Mouse (Mus musculus): Measurements from ENCODE around the gene Ripor1. TPM values are rescaled to one million over a fixed set of nuclear protein-coding genes. Genes with fewer than 3 reads are reported as not detected.
"Not testable (repeated sequence)": the region's sequence is repeated elsewhere in the genome, so short reads cannot be mapped to it uniquely, and the experiment has no call there.

The Ripor1 gene
- 10 to 100 TPM; 73.6 to 81.2 TPM for total RNA-seq (2021)
- long read RNA-seq, full-length matches to known transcripts, result 4 of 36 reads
- long read RNA-seq, partial matches to known transcripts, result 24 of 36 reads
- long read RNA-seq, other reads (novel, unspliced or antisense), result 8 of 36 reads

DNA sequence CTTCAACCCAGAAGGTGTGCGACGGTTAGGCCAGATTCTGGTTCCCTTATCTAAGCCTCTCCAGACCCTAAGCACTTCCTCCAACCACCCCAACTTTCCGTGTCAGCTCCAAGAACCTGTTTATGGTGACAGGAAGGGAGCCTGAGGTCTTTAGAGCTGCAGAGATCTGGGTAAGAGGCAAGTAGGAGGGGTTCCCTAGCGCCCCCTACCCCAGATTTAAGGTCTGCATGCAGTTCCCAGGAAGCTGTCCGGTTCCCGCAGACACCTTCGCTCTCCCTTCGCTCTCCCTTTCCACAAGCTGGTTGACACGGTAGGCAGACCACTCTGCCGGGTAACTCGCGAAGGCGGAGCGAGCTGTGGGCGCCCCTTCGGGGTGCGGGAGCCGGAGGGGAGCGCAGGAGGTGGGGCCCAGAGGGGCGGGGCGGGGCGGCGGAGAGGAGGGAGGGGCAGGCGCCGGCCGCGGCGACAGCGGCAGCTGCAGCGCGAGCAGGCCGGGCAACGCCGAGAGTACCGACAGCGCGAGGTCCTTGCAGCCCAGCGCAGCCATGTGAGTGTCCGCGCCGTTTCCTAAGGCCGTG is at the start of gene Ripor1:
TSS of gene Ripor1 (plus strand) at position 452 of the 578 bp plus-strand sequence.
- DNase-seq (ENCODE audit: low spot score in 2 of 2), result peak; percentile 77 to 84

DNA sequence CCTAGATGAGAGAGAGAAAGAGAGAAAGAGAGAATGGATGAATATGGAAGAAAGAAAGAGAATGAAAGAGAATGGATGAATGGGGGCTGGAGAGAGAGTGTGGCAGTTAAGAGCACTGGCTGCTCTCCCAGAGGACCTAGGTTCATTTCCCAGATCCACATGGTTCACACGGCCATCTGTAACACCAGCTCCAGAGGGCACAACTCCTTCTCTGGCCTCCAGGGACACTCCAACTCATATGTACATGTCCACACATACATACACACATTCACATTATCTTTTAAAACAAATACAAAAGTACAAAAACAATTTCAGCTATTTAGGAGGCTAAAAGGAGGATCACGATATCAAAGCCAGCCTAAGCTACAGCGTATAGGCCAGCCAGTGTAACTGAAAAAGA is 42.2 kb upstream of the Ripor1 start:
- no peak for DNase-seq (ENCODE audit: low spot score in 2 of 2)

DNA sequence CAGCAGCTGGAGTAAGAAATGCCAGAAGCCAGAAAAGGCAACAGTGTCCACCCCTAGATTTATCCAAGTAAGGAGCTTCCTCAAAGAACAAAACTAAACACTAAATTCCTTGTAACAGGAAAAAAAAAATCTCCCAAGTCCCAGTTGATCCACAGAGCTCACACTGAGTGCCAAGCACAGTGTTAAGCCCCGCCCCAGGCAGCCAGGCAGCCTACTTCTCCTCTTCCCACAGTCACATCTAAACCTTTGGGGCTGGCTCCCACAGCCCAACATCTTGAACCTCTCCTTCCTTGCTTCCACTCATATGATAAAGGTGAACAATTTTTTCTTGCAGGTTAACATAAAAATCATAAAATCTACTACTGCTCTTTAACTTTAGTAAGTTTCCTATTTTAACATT is 41.2 kb upstream of the Ripor1 start:
- no peak for DNase-seq (ENCODE audit: low spot score in 2 of 2)

DNA sequence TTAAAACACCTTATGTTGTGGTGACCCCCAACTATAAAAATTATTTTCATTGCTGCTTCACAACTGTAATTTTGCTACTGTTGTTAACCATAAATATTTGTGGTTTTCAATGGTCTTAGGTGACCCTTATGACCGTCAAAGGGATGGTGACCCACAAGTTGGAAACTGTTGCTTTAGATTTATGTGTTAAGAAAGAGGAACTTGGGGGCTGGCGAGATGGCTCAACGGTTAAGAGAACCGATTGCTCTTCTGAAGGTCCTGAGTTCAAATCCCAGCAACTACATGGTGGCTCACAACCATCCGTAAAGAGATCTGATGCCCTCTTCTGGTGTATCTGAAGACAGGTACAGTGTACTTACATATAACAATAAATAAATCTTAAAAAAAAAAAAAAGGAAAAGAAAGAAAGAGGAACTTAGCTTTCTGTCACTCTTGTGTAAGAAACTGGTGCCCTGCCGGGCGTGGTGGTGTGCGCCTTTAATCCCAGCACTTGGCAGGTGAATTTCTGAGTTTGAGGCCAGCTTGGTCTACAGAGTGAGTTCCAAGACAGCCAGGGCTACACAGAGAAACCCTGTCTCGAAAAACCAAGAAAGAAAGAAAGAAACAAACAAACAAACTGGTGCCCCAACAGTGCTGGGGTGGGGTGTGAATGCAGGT is 40.4 kb upstream of the Ripor1 start:
- not testable (repeated sequence) for DNase-seq (ENCODE audit: low spot score in 2 of 2)

DNA sequence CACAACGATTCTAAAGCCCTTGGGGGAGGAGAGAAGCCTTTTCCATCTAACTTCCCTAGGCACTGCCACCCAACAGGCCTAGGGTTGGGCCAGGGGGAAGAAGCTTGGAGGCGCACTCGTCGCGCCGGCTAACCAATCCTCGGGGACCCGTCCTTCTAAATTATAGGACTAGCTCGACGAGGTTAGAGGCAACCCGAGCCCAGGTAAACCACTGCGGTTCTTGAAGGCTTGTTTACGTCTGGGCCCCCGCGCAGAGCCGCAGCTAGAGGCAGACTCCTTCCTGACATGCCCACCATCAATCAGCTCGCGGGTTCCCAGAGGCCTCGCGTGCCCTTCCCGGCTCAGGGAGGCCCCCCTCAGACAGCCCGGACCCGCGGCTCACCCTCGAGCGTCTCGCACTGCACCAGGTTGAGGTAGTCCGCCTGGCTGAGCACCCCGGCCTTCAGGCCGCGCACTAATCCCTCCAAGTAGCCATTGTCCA is 39.6 kb upstream of the Ripor1 start:
- DNase-seq (ENCODE audit: low spot score in 2 of 2), result peak; percentile 60 to 69

DNA sequence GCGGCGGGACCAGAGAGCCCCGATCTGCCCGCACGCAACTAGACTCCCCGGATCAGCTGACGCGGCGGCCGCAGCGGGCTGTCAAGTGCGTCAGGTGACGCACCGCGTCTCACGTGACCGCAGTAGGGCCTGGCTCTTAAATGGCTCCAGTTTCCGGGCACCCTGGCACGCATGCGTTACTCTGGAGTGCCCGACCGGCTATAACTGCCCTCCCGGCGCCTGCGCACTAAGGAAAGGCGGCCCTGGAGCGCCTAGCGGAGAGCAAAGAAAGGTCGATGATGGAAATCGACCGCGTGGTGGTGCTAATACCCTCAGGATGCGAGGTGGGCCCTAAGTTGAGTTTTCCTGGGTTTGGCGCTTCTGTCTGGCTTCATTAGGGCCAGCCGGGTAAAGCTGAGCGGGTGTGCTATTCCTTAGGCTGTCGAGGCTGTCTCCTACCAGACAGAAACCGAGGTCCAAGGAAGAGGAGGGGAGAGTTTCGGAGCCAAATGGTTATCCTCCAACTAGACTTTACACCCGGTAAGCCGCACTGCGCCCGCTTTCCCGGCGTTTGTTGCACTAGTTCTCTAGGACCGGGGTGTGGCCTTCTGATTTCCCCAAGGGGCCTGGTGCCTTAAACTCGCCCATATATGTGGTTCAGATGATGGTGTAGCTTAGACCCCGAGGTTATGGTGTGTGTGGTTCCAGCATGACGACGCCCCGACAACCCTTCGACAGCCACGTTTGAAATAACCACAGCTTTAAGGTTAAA is 38.9 kb upstream of the Ripor1 start, which contains the start of gene Atp6v0d1:
TSS of gene Atp6v0d1 (minus strand) at position 96 of the 751 bp plus-strand sequence.
- DNase-seq (ENCODE audit: low spot score in 2 of 2), result peak; percentile 98 to 99

DNA sequence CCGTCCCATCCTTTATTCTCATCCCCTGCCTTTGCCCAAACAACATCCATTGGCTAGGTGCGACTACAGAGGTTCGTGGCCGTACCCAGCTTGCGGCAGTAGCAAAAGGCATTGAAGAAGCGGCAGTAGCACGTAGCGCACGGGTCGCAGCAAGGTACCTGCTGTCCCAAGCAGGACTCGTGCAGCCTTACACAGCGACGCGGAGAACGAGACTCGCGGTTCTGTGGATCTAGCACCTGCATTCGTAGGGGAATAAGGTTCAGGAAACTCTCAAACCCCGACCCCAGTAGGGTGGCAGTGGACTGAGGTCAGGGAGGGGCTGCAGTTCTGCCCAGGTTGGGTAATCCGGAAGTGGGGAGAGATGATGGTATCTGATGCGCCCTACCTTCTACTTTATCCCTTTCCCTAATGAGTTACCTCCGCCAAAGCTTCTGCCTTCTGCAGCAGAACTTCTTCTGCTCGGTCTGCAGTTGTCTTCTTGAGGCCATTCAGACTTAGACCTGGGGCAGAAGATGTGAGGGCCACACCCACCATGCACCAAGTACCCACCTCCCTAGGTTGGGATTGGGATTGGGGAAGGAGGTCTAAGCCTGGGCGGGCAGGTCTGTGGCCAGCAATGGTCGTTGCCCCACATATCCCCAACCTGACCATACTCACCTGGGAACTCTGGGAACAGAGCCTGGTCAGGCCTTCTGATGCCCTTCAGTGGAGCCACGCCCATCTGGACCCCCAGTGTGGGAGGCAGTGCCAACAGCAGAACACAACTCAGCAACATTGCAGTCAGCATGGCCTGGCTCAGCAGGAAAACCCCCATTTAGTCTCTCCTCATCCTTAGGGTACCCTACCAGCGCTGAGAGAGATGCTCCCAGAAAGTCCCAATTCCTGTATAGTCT is 38.1 kb upstream of the Ripor1 start:
- no peak for DNase-seq (ENCODE audit: low spot score in 2 of 2)

DNA sequence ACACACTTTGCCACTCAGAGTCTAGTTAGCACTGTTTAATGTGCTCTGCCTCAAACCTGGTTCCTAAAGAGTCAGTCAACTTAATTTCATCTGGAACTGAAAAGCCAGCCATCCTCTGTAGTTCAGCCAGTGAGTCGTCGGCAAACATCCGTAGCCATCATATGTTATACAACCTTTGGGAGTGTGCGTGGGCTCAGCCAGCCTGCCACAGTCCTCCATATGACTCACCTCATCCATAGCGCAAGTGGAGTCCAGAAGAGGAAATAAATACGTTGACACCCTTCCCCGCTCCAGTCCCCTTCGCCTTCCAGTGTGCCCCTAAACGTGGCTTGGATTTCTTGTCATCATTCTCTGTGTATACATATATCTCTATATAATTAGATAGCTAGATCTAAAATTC is 33.2 kb upstream of the Ripor1 start:
- DNase-seq (ENCODE audit: low spot score in 2 of 2), result no peak

DNA sequence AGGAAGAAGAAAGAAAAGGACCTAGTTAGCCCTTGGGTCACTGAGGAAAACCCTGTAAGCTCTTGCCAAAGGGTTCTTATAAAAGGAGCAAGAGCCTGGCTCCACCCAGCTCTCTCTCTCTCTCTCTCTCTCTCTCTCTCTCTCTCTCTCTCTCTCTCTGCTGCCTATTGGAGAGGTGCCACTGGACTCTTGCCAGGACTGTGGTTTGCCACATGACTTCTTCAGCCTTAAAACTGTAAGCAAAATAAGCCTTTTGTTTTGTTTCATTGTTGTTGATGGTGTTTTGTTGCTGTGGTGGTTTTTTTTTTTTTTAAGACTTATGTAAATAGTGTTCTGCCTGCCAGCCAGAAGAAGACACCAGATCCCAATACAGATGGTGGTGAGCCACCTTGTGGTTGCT is 31.6 kb upstream of the Ripor1 start:
- DNase-seq (ENCODE audit: low spot score in 2 of 2), result peak in 1 of 2 experiments; percentile 19

DNA sequence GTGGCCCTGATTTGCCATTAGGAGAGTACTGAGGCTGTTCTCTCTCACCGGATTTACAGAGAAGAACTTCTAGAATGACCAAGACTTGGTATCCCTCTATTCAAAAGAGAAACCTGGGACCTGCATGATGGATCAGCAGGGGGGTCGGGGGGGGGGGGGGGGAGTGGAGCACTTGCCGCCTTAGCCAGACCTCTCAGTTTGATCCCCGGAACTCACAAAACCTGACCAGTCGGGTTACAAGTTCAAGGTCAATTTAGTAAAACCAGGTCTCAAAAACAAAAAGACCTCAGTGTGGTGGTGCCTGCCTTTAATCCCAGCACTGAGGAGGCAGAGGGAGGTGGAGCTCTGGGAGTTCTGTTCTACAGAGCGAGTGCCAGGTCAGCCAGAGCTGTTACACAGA is 30.3 kb upstream of the Ripor1 start:
- no peak for DNase-seq (ENCODE audit: low spot score in 2 of 2)

DNA sequence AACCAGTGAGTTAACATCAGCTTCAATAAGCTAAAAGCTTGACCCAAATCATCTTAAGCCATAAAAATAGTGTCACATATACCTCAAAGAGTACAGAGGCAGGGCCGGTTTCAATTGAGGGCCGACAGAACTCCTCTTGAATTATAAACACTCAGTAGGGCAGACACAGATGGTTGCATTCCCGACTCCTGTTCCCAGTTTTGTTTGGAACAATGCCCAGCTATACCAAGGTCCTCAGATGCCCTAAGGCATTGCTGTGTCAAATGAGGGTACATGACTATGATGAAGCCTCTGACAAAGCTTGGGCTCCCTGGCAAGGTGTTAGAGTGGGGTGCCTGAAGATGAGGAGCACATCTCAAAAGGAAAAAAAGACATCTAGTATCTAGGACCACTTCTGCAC is 29.5 kb upstream of the Ripor1 start:
- DNase-seq (ENCODE audit: low spot score in 2 of 2), result no peak

DNA sequence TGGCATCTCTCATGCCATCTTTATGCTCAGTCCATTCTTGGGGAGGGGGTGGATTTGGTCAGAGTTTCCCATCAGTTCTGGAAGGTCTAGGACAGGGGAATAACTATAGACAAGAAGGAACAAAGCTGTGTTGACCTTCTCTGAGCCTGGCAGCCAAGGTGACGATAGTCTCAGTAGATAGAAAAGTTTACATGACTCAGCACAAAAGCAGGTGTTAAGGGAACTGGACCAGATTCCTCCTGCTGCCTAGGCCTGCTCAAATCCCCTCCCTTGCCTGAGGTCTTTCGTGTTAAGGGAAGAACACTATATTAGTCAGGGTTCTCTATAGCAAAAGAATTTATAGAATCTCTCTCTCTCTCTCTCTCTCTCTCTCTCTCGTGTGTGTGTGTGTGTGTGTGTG is 25.3 kb upstream of the Ripor1 start:
- no peak for DNase-seq (ENCODE audit: low spot score in 2 of 2)

DNA sequence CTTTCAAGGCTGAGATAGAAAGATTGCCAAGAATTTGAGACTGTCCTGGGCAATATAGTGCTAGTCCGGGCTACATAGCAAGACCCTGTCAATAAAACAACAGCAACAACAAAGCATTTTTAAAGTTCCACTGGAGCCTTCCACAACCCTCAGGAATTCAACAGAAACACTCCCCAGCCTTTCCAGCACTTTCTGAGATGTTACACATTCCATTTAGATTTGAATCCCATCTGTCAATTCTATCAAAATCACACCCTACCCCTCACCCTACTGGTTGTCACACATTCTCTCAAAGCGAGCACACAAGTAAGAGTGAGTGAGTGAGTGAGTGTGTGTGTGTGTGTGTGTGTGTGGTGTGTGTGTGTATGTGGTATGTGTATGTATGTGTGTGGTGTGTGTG is 12.6 kb upstream of the Ripor1 start:
- no peak for DNase-seq (ENCODE audit: low spot score in 2 of 2)

DNA sequence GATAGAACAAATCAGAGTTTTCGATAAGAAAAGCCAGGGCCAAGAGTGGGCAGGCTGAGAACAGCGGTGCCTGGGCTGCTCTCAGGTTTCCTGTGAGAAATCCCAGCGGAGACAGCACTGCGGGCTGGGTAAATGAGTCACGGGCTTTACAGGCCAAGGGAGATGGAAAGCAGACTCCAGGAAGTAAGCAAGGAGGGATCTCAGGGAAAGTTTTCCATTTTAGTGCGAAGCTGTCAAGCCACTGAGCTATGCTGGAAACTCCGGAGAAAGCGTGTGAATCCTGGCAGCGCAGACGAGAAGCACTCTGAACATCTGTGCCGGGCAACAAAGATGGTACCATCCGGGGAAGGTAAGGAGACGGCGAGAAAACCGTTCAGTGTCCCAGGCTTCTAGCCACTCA is 11.2 kb upstream of the Ripor1 start:
- DNase-seq (ENCODE audit: low spot score in 2 of 2), result no peak

DNA sequence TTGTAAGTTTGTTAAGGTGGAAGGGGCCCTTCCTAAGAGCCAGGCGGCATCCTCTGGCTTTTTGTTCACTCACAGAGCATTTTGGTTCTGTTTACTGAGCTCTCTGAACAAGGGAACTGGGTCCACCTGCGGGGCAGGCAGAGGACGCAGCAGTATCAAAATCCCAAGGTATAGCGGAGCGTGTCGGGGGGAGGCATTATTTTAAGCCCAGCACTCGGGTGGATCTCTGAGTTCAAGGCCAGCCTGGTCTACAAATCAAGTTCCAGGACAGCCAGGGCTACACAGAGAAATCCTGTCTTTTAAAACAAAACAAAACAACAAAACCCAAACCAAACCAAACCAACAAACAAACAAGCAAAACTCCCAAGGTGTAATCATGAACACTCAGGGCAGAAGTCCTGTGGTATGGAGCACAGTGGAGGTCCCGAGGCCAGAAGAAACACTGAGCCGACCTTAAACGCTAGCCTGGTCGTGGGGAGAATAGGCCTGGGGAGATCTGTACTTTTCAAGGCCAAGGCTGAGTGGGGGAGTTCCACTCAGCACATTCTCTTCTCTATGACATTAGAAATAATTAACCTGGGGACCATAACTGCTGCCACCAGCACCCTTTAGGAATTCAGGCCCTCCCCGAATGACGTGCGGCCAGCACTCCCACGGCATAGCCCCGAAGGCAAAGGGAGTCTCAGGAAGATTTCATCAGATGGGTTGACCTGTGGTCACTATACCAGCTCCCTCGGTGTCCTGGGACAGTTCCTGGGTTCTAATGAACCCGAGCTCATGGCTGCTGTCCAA is 10.4 kb upstream of the Ripor1 start:
- no peak for DNase-seq (ENCODE audit: low spot score in 2 of 2)

DNA sequence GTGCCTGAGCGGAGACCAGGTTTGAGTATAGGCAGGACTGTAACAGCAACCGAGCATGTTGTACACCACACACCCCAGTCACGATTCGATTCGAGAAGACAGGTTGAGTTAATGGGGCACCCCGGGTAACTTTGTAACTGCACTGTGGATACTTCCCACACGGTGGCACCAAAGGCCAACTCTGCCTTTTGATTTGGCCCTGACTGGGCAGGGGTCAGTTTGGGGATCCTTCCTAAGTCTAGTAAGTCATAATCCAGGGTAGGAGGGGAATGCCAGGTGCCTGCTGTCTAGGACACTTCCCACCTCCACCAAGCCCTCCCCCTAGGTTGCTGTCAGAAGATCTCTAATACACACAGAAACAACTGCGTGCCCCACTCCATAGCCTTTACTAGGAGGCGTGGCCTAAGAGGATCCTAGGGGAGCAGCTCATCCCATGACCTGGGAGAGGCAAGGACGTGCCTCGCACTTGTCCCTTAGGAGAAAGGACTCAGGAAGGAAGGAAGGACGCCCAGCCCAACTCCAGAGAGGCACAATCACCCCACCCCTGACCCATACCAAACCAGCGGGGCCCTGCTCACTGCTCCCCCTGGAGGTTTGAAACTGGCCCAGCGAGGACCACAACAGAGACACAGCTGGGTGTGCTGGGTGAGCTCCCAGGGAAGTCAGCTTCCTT is 8.6 kb upstream of the Ripor1 start:
- DNase-seq (ENCODE audit: low spot score in 2 of 2), result peak; percentile 50 to 67

DNA sequence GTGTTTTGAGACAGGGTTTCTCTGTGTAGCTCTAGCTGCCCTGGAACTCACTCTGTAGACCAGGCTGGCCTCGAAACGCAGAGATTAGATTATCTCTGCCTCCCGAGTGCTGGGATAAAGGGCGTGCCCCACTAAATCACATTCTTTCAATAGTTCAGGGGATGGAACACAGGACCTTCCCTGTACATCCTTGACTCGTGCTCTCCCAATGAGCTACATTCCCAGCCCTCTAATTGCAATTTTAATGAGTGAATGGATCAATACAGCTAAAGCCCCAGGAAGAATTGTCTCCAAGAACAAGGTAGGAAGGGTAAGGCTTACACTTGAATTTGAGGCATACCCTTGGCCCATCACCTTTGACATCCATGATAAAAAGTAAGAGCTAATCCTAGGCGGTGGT is 6.3 kb upstream of the Ripor1 start:
- no peak for DNase-seq (ENCODE audit: low spot score in 2 of 2)

DNA sequence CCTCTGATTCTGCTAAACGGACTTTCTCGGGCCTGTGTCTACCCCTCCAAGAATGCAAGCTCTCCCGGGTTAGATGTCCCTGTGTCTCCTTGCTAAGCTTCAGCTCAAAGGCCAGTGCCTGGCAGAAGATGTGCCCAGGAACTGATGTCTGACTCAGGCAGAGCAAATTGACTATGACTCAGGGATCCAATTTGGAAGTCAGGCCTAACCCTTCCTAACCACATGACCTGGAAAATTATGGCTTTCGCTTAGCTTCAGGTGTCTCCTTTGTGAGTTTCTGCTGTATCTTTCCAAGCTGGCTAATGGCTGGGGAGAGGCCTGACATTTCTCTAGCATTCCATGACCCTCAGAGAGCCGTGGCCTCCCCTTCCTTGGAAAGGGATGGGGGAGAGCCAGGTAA is 3.8 kb upstream of the Ripor1 start:
- no peak for DNase-seq (ENCODE audit: low spot score in 2 of 2)

DNA sequence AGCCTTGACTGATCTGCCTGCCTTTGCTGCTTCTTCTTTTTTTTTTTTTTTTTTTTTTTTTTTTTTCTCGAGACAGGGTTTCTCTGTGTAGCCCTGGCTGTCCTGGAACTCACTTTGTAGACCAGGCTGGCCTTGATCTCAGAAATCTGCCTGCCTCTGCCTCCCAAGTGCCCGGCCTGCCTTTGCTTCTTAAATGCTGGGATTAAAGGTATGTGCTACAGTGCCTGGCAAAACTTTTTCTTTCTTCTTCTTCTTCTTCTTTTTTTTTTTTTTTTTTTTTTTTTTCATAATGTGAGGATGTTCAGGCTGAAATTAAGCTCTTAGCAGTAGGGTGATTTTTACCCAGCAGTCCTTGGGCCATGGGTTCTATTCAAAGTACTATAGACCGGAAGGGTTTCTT is 2.5 kb upstream of the Ripor1 start:
- DNase-seq (ENCODE audit: low spot score in 2 of 2), result not testable (repeated sequence)
